Mouse (Mus musculus) testis, adult 2 months (tissue): Measurements from ENCODE around the gene Atxn7l2.

Source experiments
- CTCF ChIP-seq: fragments of 200-500 bp; IDR thresholded peaks from 2 replicates; pipeline ENCODE4 v1.5.1; 2012; ENCODE audit warnings: low read depth, mild to moderate bottlenecking, inconsistent platforms, low read length, moderate library complexity; ENCODE audit not compliant: control insufficient read depth, insufficient read depth, insufficient replicate concordance
- POLR2A ChIP-seq: fragments of 200-500 bp; IDR thresholded peaks from 2 replicates; pipeline ENCODE4 v1.6.1; 2012; ENCODE audit warnings: low read depth, mild to moderate bottlenecking, inconsistent platforms, low read length, moderate library complexity; ENCODE audit not compliant: control insufficient read depth

DNA sequence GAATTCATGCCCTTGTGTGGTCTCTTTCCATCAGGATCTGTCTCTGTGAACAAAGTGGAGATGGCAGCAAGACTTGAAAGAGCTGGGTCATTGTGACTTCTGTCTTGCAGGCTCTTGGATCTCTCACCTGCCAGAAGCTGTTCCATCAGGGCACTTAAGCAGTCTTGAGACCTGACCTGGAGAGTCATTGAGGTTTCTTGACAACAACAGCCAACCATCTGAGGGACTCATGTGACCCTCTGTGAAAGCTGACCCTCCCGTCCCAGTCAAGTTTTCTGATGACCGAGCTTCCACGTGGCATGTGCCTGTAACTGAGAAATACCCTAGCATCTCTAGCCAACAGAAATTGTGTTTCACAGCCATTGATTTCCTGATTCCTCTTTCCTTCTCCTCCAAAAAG is 26.0 kb downstream of the Atxn7l2 start:
- TF ChIP-seq CTCF (no peak), POLR2A (no peak)
